Mouse (Mus musculus): ENCODE data around the gene Pkdrej. TPM values are rescaled to one million over a fixed set of nuclear protein-coding genes. Genes with fewer than 3 reads are reported as not detected.
"Not testable (repeated sequence)": the region's sequence is repeated elsewhere in the genome, so short reads cannot be mapped to it uniquely, and the experiment has no call there.

Gene Pkdrej
- total RNA-seq, 2 experiments from 2014 or later = 0.23 to 0.31 TPM

DNA sequence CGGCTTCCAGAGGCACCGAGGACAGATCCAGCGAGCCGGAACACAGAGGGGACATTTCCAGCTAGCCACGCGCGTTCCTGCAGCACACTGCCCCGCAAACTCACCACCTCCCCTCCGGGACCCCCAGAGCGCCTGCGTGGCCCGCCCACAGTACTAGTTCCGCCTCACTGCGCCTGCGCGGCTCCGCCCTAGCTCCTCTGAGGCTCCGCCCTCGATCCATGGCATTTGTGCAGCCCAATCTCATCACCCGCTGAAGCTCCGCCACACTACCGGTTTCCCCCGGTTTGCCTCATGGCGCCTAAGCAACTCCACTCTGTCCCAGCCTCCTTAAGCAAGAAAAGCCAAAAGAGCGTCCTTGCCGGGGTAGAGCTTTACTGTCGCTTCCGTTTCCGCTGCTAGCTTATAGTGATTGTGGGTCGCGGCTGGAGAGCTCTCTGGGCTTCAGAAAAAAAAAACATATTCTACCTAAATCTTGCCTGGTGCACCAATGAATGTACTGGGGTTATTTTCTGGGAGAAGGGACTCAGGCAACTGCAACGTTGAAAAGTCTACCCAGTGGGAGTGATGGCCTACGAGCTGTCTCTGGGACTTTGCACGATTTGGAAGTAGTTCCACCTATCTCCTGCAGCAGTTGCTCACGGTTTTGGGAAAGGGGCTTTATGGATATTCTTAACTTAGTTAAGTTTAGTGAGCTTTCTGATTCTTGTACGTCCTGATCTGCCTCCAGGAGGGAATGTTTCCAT is 9.8 kb downstream of the Pkdrej start, which contains the start of gene Cdpf1:
Cdpf1 (minus strand) TSS at position 163 of the 743 bp plus-strand sequence.
- intact Hi-C loops (cut with DNase I; ENCODE audit: low total_unique reads) = no loop called here
- peak; percentile 98 for DNase-seq

DNA sequence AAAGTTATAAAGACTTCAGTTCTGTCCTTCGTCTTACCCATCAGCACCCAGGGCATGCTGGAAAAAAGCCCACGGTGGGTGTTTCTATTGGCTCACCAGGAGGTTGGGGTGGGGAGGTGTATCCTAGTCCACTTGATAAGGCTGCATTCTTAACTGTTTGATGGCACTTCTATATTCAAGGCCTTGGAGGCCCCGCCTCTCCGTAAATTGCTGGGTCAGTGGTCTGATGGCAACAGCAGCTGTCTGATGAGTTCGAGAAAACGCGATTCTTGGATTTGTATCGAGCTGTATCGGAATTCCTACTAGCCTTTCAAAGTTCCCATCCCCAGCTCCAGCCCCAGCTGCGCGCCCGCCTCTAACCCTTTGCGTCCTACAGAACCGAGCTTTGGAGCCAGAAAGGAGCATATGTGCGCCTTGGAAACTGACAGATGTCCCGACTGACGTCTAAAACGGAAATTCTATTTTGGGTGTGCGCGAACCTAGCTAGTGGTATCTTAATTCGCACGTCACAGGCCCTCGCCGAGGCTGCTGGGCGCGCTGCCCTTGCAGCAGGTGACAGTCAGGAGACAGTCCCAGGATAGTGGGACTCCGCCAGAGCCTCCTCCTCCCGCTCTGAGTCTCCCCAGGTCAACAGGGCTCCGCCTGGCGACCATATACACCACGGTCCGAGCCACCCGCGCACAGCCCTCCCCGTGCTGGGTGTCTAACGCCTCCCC is 10.6 kb downstream of the Pkdrej start:
- intact Hi-C loops (cut with DNase I; ENCODE audit: low total_unique reads) = no loop called here
- peak; percentile 83 for DNase-seq

DNA sequence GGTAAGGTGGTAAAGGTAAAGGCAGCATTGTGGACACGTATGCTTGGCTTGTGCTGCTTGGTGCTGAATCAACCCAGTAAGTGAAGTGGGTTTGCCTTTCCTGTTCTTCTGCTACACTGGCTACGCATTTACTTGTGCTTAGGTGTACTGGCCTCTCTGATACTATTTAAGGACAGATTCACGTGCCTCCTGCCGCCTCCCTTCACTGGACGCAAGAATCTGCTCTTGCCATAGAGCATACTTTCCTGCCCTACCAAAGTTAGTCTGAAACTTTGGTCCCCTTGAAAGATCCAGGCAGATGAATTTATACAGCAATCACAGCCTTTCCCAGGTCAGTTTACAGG is 11.1 kb downstream of the Pkdrej start:
- intact Hi-C loops (cut with DNase I; ENCODE audit: low total_unique reads) = no loop called here
- DNase-seq = no peak

DNA sequence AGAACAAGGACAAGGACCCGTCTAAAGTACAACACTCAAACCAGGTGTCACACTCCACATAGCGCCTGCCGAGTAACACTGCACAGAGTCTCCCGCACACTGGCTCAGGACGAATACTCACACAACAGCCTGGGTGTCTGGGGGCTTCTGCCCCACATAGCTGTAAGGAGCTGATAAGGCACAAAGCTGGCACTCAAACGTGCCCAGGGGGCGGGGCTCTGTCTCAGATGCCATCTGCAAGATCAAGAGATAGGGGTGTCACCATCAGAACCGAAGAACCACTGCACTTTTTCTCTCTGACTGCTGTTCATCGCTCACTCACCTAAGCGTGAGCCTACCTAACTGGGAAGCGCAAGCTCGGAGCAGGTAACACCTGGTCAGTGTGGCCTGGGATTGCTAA is 12.4 kb downstream of the Pkdrej start:
- no peak for DNase-seq
- intact Hi-C loops (cut with DNase I; ENCODE audit: low total_unique reads) = no loop called here

DNA sequence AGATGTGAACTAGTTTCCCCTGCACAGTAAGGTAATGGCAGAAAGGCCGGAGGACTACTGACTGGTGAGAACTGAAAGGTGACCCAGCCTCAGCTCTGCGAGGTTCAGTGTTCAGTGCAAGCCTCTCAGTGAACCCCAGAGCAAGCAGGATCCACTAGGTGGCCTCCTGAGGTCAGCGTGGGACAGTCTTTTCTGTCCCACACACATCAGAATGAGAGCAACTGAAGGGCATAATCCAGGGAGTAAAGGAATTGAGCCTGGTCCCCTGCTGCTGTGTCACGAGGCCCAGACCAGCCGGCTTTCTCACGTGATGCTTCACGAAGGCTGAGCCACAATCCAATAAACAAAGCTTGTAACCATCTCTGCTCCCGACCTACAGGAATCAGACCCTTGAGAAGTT is 13.1 kb downstream of the Pkdrej start:
- no peak for DNase-seq
- intact Hi-C loops (cut with DNase I; ENCODE audit: low total_unique reads) = no loop called here

DNA sequence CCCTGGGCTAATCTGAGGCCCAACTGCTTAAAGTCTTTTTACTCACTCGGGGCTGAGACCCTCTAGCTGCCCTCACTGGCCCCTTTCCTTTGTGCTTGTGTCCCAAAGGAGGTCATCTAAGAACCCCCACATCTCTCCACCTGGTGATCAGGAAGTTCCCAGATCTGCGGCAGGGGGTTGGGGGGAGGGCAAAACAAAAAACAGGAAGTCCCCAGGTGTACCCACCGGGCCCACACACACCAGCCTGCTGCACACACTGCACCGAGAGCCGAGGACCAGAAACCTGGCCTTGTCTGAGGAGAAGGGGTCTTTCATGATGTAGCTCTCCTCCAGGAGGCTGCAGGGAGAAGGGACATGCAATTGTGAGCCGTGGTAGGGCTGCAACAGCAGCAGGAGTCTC is 13.5 kb downstream of the Pkdrej start:
- DNase-seq = no peak
- intact Hi-C loops (cut with DNase I; ENCODE audit: low total_unique reads) = no loop called here

DNA sequence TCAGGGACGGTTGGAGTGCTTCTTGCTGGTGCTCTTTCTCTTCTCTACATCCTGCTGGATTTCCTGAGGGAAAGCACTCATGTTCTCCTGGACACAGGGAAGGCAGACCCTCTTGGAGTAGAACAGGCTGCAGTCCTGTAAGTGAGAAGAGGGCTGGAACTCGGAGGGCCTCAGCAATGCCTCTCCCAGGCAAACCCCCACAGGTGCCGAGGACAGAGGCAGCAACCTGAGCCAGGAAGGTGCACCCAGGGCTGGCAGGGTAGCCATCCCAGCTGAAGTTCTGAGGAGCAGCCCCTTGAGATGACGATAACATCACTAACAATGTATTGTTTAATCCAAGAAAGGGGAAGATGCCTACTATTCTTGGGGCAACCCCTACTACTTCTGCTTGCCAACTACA is 14.1 kb downstream of the Pkdrej start:
- intact Hi-C loops (cut with DNase I; ENCODE audit: low total_unique reads) = no loop called here
- DNase-seq = no peak

DNA sequence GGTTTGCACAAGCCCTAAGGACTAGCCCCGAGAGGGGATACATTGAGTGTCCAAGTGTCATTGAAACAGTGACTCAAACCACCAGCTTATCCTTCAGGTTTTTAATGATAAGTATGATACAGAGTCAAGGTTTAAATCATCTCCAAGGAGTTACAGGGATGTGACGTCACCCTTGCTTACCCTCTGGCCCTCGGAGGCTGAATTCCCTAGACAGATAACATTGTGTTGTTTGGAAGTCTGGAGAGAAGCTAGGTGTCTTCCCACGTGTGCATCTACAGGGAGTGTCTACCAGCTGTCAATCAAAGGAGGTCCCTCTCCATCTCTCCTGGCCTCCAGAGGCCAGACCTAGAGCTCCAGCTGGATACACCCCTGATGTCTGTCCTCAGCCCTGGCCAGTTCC is 14.6 kb downstream of the Pkdrej start:
- DNase-seq = no peak
- intact Hi-C loops (cut with DNase I; ENCODE audit: low total_unique reads) = no loop called here

DNA sequence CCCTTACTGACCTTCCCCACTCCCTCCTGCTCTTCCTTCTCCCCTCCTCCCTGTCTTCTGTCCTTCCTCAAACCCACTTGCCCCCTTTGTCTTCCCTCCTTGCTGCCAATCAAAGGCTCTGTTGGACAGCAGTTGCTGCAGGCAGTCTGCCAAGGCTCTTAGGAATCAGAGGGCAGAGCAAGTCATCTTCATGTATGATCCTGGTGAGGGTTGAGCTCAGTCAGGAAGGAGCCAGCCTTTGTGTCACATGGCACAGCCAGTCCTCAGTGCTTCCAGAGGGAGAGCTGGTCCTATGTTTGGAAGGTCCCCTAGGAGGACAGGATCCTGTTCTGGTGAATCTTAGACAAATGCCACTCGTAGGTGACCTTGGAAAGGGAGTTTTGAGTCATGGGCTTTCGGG is 18.6 kb downstream of the Pkdrej start:
- DNase-seq = no peak
- intact Hi-C loops (cut with DNase I; ENCODE audit: low total_unique reads) = no loop called here

DNA sequence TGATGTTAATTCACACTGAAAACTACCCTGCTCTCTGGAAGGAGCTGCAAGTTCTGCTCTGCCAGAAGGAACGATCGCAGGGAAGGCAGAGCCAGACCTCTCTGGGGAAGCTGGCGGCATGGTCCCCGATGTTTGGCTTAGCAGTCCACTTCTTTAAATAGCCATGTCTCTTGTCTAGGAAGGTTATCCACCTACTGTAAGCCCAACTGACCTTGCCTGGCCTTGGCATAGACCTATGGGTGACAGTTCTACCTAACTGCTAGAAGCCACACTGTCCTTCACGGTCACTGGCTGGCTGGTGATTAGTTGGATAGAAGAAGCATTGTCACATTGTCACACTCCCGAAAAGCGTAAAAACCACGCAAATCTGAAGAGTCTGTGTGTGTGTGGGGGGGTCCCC is 22.9 kb downstream of the Pkdrej start:
- peak; percentile 21 for DNase-seq
- intact Hi-C loops (cut with DNase I; ENCODE audit: low total_unique reads) = no loop called here

DNA sequence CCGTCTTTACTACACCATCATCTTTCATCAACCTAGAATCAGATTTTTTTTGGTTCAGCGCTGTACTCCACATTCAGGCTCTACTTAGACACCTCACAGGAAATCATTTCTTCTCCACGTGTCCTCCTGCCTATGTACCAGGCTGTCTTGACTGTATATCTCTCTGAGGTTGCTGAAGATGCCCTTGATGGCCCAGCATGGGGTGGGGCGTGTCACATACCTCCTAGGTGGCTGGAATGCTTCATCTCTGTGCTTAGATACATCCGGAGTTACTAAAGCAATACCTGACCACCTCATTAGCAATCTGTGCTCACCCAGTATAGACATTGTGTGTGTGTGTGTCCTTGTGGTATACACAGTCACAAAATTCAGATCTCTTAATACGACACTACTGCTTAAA is 26.0 kb downstream of the Pkdrej start:
- intact Hi-C loops (cut with DNase I; ENCODE audit: low total_unique reads) = no loop called here
- DNase-seq = no peak

DNA sequence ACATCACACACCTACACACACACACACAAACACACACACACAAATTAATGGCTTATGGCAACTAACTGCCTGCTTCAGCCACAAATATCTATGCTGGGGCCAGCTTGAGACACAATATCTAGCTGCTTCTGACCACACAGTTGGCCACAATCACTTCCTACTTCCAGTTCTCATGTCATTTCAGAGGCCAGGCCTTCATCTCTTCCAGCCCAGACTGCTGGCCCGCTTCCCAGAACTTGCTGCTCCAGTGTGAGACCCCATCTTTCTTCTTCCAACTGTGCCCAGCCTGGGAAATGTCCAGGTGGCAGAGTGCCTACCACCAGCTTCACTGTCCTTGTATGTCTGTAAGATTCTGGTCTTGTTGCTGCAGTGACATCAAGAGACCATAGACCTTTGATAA is 28.7 kb downstream of the Pkdrej start:
- DNase-seq = peak; percentile 51
- intact Hi-C loops (cut with DNase I; ENCODE audit: low total_unique reads) = no loop called here

DNA sequence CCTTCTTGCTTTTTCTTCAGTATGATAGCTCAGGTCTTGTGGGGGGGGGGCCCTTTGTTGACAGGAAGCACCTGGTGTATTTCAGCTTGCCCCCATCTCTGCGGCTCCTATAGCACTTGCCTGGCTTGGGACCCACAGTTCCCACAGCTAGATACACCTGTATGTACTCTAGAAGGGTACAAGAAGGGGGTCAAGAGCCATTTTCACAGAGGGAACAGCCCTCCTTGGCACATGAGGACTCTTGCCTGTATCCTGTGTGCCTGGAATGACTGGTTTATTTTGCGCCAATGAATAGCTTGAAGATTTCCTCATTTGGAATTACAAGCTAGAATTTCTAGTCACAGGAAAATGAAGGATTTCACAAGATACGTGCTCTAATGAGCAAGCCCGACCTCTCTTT is 30.1 kb downstream of the Pkdrej start:
- intact Hi-C loops (cut with DNase I; ENCODE audit: low total_unique reads) = no loop called here
- no peak for DNase-seq

DNA sequence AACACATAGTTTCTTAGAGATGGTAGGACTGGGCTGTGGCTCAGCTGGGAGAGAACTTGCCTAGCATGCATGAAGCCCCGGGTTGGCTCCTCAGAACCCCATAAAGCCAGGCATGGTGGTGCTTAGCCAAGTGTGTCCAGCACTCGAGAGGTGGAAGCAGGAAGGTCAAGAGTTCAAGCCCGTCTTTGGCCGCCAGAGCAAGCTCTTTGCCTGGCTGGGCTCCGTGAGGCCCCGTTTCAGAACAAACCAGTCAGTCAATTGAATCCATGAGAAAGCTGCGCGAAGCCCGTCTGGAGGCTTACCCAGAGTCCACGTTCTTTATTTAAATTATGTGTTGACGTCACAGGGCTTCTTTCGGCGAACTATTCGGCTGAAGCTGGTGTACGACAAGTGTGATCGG is 32.9 kb downstream of the Pkdrej start:
- intact Hi-C loops (cut with DNase I; ENCODE audit: low total_unique reads) = no loop called here
- no peak for DNase-seq

DNA sequence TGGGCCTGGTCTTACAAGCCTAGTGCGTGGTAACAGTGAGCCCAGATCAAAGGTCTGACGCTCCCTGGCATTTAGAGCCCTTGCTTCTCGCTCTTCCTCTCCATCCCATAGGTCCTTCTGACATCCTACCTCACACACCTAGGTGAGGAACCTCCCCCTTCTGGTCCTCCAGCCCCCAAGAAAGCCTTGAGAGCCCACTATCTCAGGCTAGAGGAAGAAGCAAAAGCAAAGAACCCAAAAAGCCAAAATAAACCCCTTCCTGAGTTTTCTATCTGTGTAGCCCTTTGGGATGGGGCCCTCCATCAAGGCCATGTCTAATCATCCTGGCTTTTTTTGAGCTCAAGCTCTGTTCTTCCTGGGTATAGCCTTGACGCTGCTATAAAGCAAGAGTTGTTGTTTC is 33.5 kb downstream of the Pkdrej start:
- DNase-seq = no peak
- intact Hi-C loops (cut with DNase I; ENCODE audit: low total_unique reads) = no loop called here

DNA sequence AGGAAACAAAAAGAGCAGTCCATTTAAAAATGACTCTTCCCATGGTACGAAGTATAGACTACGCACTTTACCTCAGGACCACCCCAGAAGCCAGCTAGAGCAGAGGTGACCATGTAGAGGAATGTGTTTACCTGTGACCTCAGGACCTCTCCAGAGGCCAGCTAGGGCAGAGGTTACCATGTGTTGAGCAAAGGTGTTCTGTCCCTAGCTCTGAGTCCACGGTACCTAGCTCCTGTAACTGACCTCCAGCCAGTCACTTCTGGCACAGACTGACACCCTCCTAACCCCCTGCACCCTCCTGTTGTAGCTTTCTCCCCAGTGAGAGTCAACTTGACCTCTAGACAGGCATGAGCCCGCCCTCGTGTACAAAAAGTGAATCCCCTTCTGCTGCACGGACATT is 34.1 kb downstream of the Pkdrej start:
- intact Hi-C loops (cut with DNase I; ENCODE audit: low total_unique reads) = no loop called here
- no peak for DNase-seq

DNA sequence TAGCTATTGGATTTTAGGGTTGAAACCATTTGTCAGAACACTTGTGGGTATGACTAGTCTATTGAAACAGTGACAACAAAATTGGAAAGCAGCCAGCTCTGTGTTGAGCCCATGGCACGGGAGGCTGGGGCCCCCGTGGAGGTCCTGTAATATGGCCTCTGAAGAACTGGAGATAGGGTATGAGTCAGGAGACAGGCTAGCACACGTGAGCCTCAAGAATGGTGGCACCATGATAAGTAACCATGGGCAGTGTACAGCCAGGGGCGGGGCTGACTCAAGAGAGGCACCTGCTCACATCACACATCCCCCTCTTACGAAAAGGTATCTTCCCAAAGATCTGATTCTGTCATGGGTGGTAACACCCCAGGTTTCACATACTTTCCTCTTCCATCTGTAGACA is 34.8 kb downstream of the Pkdrej start:
- intact Hi-C loops (cut with DNase I; ENCODE audit: low total_unique reads) = no loop called here
- no peak for DNase-seq

DNA sequence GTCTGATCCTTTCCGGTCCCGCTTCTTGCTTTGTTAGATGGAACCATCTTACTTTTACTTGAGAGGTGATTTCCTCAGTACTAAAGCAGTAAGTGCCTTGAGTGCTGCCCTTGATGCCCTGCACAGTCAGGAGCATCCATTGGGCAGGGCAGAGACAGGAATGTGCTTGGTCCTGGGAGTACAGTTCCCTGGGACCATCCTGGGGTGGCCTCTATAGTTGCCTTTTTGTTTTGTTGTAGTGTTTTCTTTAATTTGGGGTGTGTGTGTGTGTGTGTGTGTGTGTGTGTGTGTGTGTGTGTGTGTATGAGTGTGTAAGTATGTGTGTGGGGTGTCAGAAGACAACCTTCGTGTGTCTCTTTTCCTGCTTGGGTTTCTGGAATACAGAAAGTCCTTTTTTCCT is 37.2 kb downstream of the Pkdrej start:
- intact Hi-C loops (cut with DNase I; ENCODE audit: low total_unique reads) = no loop called here
- no peak for DNase-seq

DNA sequence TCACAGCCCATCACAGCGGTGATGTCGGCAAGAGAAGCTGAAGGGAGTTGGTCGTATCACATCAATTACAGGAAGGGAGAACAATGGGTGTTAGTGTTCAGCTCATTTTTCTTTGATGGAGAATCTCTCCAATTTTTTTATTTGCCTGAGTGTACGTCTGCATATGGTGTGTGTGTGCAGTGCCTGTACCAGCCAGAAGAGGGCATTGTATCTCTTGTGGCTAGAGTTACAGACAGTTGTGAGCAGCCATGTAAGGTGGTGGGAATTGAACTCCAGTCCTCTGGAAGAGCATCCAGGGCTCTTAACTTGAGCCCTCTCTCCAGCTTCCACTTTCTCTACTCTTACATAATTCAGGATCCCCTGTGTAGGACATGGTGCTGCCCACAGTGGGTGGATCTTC is 38.4 kb downstream of the Pkdrej start:
- no peak for DNase-seq

DNA sequence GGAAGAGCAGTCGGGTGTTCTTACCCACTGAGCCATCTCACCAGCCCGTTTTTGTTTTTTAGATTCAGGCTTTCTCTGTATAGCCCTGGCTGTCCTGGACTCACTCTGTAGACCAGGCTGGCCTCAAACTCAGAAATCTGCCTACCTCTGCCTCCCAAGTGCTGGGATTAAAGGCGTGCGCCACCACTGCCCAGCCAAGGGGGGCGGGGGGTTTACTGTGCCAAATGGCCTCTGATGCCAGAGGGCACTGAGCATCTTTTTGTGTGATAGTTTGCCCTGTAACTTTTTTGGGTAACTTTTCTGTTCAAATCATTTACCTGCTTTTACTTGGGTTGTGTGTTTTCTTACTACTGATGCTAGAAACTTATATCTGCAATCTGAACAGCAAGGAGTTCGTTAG is 42.6 kb downstream of the Pkdrej start:
- intact Hi-C loops (cut with DNase I; ENCODE audit: low total_unique reads); DNase-seq: not testable (repeated sequence)

More for the DNA sequence above, 38.4 kb downstream of the Pkdrej start:
- intact Hi-C loops (cut with DNase I; ENCODE audit: low total_unique reads) = no loop called here

DNA sequence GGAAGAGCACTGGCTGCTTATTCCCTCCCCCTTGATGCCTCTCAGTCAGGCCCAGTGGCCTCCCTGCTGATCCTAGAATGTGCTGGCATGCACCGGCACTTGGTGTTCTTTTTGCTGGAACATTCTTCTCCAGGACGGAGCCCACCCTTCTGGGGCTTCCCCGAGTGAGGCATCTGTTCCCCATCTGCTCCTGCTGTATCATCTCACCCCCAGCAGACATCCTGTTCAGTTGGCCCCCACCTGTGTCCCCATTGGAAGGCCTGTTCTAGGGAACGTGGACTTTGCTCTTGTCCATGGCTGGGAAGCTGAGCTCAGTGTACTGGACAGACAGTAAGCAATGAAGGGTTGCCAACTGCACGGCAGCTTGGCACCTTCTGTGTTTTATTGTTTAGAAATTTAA is 44.8 kb downstream of the Pkdrej start:
- intact Hi-C loops (cut with DNase I; ENCODE audit: low total_unique reads) = no loop called here
- DNase-seq = no peak
